Mouse (Mus musculus) hematopoietic stem cell, adult 5-6 weeks (primary cell): ENCODE results near the gene Rin3. TPM values are rescaled to one million over a fixed set of nuclear protein-coding genes. Genes with fewer than 3 reads are reported as not detected.

ENCODE experiments used
- ATAC-seq, 2 experiments: fragments of 125-278 bp in 1 of 2; replicated peaks in 1 of 2; 2 replicates each; pipeline ENCODE4 v1.8.0; 2016 to 2017; ENCODE audit warnings: inconsistent platforms in 2 of 2, mild to moderate bottlenecking in 2 of 2, moderate number of reproducible peaks in 2 of 2, low read depth in 1 of 2, moderate TSS enrichment in 1 of 2; ENCODE audit not compliant: low FRiP score in 2 of 2, poor library complexity in 2 of 2, severe bottlenecking in 2 of 2, insufficient read depth in 1 of 2, low TSS enrichment in 1 of 2
- total RNA-seq: library from RNA; stranded (forward); fragments of 172-1452, 232-1000 nt; gene quantifications from 2 replicates; pipeline ENCODE4 v1.2.3, GENCODE M21; 2017

The Rin3 gene
- total RNA-seq, 1 experiment from 2014 or later = 41.8 TPM

DNA sequence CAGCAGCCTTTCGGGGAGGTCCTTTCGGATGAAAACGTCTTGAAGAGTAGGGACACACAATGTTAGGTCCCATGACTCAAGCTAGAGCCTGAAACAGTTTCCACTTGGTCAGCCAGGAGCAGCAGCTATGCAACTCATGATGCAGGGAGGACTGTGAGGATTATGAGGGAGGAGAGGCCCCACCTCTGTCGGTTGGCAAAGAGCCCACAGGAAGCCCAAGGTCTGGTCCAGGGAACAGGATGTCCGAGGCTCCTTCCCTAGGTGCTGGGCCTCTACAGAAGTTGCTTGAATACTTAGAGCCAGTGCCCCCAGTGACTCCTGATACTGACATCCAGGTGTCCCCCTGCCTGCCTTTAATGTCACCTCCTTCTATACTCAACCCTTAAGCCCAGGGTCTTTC is 28.6 kb downstream of the Rin3 start:
- ATAC-seq = no peak

GRCm38 (mm10) chr12:102319150-102319549 is 36.3 kb downstream of the Rin3 start:
- no peak for ATAC-seq

DNA sequence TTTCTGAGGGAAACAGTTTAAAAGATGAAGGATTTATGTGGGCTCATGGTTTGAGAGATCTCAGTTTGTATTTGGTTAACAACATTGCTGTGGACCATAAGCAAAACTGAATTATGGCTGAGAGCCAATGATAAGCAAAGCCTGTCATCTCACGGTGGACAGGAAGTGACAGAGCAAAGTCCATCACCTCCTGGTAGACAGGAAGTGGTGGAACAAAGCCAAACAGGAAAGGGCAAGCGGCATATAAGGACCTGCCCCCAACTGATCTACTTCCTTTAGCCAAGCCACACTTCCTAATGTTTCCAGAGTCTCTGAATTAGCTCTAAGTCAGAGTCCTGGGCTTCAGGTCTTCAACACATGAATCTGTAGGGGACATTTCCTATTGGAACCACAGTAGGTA is 37.1 kb downstream of the Rin3 start:
- peak in 1 of 2 experiments; percentile 44; a peak in 3 of 4 replicates for ATAC-seq

GRCm38 (mm10) chr12:102320322-102320721 is 37.5 kb downstream of the Rin3 start:
- no peak for ATAC-seq

DNA sequence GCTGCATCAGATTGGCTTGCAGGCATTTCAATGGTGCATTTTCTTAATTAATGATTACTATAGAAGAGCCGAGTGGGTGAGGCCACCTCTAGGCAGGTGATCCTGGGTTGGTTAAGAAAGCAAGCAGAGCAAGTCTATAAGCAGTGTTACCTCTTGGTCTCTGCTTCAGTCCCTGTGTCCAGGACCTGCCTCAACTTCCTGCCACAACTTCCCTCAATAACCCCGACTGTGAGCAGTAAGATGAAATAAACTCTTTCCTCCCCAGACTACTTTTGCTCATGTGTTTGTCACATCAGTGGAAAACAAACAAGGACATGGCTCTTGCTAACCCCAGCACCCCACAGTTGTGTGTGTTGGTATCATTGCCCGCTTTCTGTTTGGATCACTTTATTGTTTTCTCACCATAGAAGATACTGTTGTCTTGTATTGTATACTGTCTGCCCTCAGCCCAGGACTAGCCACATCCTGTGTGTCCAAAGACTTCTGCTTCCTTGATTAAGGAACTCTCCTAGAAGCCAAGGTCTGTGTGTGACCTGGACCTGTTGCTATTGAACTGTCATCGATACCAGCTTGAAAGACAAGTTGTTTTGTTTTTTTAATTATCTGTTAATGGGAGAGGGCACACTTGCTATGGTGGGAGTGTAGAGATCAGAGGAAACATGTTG is 38.3 kb downstream of the Rin3 start:
- peak; percentile 55 to 63 for ATAC-seq

DNA sequence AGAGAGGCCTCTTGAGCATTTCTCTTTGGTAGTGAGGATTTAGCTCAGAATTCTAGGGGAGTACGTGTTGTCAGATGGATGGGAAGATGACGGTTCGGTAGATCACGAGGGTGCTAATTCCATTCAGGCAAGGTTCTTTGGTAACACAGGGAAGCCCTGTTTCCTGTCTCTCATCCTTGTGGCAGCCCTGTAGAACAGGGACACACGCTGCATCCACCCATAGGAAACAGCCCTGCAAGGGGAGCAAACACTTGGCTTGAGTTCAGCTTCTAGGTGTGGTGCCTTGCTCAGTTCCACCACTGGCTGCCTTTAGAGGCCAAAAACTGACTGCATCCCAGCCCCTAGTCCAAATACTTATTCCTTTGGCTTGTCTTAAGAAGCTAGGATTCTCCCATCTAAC is 39.0 kb downstream of the Rin3 start:
- ATAC-seq = no peak

DNA sequence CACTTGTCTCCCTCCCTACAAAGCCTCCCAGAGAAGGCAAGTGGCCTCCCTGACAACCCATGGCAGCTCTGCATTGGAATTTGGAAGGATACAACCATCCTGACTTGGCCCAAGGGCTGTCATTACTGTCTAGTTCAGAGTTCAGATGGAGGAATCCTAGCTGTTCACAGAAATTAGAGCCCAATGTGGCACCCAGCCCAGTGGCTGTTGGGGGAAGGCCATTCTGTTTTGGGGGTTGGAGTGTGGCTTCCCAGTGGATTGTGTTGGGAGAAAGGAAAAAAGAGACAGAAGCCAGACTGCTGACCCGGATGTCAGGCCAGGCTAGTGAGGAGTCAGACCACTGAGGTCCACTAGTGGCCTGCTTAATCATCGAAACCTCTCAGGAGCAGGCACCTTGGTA is 40.5 kb downstream of the Rin3 start:
- no peak for ATAC-seq

- no peak for ATAC-seq
Observed at GRCm38 (mm10) chr12:102324156-102324885, 41.5 kb downstream of the Rin3 start.

DNA sequence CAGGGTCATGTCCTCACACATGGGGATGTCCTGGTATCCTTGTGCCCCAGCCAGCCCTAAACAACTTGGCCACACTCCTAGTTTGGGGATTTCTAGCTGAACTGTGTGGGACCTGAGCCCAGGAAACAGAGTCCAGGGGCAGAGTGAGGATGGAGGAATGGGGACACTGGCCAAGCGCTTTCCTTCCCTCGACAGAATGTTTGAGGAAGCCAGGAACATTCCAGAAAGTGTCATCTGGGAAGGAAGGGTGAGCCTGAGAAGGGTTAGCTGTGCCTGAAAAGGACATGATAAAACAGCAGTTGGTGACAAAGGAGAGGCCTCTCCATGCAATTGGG is 42.0 kb downstream of the Rin3 start:
- ATAC-seq = no peak

DNA sequence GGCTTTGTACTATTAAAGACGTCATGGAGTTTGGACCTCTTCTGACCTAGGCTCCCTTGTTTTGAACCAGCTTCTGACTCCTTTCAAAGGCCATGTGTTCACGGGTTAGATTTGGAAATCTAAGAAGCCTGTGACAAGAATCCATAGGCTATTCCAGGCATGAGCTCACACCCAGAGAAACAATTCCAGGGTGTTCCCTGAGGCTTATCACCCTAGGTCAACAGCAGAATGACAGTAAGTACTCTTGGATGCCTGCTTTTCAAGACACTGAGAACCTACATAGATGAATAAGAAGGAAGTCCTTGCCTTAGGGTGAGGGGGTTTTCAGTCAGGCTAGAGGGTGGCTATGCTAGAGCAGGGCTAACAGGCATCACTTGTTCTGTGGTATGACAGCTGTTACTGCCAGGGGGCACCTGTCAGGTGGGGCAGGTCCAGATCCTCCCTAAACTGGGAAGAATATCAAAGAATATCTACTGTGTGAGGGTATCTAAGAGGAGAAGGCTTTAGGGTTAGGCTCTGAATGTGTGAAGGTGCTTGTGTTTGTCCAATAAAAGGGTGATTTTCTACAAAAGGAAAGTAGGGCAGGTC is 44.0 kb downstream of the Rin3 start:
- ATAC-seq = no peak

DNA sequence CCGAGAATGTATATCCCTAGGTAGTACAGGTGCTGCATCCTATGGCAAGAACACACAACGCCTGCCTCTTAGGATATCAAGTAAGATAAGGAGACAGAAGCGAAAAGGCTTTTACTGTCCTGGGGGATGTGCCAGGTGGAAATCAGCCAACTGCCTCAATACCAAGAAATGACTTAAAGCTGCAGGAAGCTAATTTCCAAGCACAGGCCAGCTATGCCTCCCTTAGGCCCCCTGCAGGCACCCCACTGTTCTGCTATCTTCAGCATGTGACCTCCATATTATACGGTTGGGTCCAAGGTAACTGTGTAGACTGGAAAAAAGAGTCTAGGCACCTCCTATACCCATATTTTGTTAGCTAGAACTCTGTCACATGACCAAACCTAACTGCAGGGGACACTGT is 44.7 kb downstream of the Rin3 start:
- ATAC-seq = no peak

DNA sequence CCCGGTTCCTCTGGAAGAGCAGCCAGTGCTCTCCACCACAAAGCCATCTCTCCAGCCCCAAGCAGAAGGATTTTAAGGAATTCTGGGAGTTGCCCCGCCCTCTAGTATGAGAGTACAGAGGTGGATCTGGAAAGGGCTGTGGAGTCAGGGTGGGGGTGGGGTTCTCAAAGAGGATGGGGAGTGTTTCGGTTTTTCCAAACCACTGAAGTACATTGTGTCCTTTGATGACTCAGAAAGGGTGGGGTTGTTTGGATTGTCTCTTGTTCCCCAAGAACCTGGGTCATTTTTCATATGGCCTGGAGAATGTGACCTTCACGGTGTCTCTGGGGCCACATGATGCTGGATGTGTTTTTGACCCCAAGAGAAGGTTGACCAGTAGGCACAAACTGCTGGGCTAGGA is 45.2 kb downstream of the Rin3 start:
- ATAC-seq = no peak

DNA sequence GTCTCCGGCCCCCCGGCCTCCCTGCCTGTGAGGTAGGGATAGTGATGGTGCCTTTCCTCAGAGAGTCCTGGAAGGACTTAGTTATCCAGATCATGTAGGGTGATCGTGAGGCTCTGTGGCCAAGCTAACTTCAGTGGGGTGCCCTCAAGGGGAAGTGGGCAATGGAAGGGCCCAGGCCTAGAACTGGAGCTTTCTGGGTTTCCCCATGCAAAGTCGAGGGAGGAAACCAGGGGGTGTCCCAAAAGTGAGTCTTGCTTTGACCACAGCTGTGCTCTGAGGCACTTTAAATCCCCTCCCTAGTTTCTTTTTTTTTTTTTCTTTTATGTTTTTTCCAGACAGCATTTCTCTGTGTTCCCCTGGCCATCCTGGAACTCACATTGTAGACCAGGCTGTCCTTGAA is 47.3 kb downstream of the Rin3 start:
- ATAC-seq = no peak

DNA sequence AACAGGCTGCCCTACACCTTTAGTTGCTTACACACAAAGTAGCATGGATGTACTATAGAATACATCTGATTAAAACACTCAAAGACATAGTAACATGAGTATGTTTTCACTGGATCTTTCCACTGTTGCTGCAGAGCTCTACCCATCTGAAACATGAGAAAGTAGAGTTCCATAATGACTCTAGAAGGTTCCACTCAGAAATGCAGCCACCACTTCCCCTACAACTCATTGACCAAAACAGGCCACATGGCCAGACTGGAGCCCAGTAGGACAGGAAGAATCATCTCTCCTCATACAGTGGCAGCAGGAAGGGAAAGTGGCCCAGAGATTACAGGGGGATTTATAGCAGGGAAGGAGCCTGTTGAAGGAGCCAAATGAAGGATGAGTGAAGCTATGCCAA is 47.9 kb downstream of the Rin3 start:
- no peak for ATAC-seq

- ATAC-seq = peak; percentile 22 to 52; a peak in 2 of 4 replicates
Observed at GRCm38 (mm10) chr12:102333101-102333500, 50.3 kb downstream of the Rin3 start.

DNA sequence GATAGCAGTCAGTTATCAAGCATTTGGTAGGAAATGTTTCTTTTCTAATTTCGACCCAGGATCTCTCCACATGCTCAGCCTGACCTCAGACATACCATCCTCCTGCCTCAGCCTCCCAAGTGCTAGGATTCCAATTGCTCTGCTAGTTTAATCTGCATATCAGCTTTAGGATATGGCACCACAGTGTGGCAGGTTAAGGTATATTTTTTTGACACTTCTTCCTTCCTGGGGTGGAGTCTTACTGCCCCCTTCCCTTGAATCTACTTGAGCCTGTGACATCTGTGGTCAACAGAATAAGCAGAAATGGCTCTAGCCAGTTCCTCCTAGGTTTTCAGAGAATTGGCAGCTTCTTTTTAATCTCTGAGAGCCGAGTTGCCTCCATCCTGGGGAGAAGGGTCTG is 56.2 kb downstream of the Rin3 start:
- peak; percentile 29 to 46; a peak in 2 of 4 replicates for ATAC-seq

- peak; percentile 55 to 62; a peak in 2 of 4 replicates for ATAC-seq
Observed at GRCm38 (mm10) chr12:102340471-102340870, 57.6 kb downstream of the Rin3 start.

DNA sequence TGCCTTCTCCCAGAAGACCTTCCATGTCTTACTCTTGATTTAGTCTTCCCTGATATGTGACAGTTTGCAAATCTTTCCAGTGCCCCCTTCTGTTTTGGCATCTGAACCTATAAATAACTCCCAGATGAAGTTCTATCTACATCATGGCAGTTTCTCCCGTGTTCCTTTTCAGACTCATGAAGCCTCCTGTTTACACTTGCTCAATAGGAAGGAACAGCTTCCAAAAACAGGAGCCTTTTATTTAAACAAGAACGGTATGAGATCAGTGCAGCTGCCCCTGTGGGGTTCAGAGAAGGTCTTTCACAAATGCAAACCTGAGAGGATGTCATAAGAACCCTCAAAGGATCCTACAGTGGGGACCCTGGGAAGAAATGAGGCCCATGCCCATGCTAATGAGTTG is 59.3 kb downstream of the Rin3 start:
- no peak for ATAC-seq

GRCm38 (mm10) chr12:102342602-102343001 is 59.8 kb downstream of the Rin3 start:
- ATAC-seq = no peak
